Mouse (Mus musculus): ENCODE data around the gene Sipa1l2.

Sipa1l2 gene

GRCm38 (mm10) chr8:125471374-125471773 lies 98.2 kb downstream of the Sipa1l2 start:
- ChIA-PET CTCF (interaction anchor here in 2 of 4 experiments (0.7 to 1.1 kb wide), 2 partner anchors 11 to 62 kb away, joined by 3 to 4 read pairs; no protein-coding TSS in a partner anchor), POLR2A (interaction anchor here in 3 of 4 experiments (0.6 to 4.6 kb wide), 17 partner anchors 8 to 149 kb away, joined by 3 to 29 read pairs (median 4); no protein-coding TSS in a partner anchor)

GRCm38 (mm10) chr8:125465156-125465821 lies 104.3 kb downstream of the Sipa1l2 start:
- POLR2A ChIA-PET, result interaction anchor here in 1 of 4 experiments (1.1 kb wide), 1 partner anchor 9 kb away, joined by 3 read pairs; no protein-coding TSS in a partner anchor
- CTCF ChIA-PET, result no interaction called here

GRCm38 (mm10) chr8:125462901-125463300 lies 106.7 kb downstream of the Sipa1l2 start:
- ChIA-PET POLR2A (interaction anchor here in 2 of 4 experiments (1.1 to 4.1 kb wide), 5 partner anchors 8 to 16 kb away, joined by 4 to 29 read pairs (median 18); no protein-coding TSS in a partner anchor), CTCF (no interaction called here)

GRCm38 (mm10) chr8:125461504-125461903 lies 108.1 kb downstream of the Sipa1l2 start:
- POLR2A ChIA-PET, result interaction anchor here (0.6 to 4.1 kb wide), 23 partner anchors 8 to 489 kb away, joined by 3 to 34 read pairs (median 5); partner anchors contain the start of gene Sipa1l2 (in 1 of the 4)
- CTCF ChIA-PET, result interaction anchor here in 3 of 4 experiments (0.5 to 1.3 kb wide), 6 partner anchors 9 to 1300 kb away, joined by 3 to 8 read pairs (median 4); no protein-coding TSS in a partner anchor

- POLR2A ChIA-PET, result interaction anchor here in 3 of 4 experiments (0.6 to 4.1 kb wide), 39 partner anchors 9 to 1438 kb away, joined by 3 to 34 read pairs (median 5); partner anchors contain the start of gene Sipa1l2 (in 1 of the 3)
- CTCF ChIA-PET, result interaction anchor here in 3 of 4 experiments (0.6 to 1.4 kb wide), 6 partner anchors 10 to 277 kb away, joined by 3 to 4 read pairs (median 3); partner anchors contain the start of gene Sipa1l2 (in 2 of the 3)
Observed at GRCm38 (mm10) chr8:125460602-125461001, 109.0 kb downstream of the Sipa1l2 start.

GRCm38 (mm10) chr8:125449048-125449447 lies 120.6 kb downstream of the Sipa1l2 start:
- CTCF ChIA-PET, result interaction anchor here in 1 of 4 experiments (0.5 kb wide), 1 partner anchor 39 kb away, joined by 3 read pairs; no protein-coding TSS in a partner anchor
- POLR2A ChIA-PET, result interaction anchor here in 1 of 4 experiments (1.1 kb wide), 1 partner anchor 11 kb away, joined by 5 read pairs; no protein-coding TSS in a partner anchor

- ChIA-PET CTCF (no interaction called here), POLR2A (interaction anchor here in 1 of 4 experiments (1.5 kb wide), 1 partner anchor 12 kb away, joined by 4 read pairs; no protein-coding TSS in a partner anchor)
Observed at GRCm38 (mm10) chr8:125447543-125447942, 122.1 kb downstream of the Sipa1l2 start.

GRCm38 (mm10) chr8:125446236-125446635 lies 123.4 kb downstream of the Sipa1l2 start:
- ChIA-PET POLR2A (interaction anchor here in 2 of 4 experiments (0.8 to 1.5 kb wide), 2 partner anchors 14 to 262 kb away, joined by 3 to 4 read pairs; no protein-coding TSS in a partner anchor), CTCF (no interaction called here)

- ChIA-PET POLR2A (interaction anchor here in 2 of 4 experiments (0.6 to 1.4 kb wide), 4 partner anchors 10 to 34 kb away, joined by 3 read pairs; no protein-coding TSS in a partner anchor), CTCF (interaction anchor here in 1 of 4 experiments (0.6 kb wide), 1 partner anchor 524 kb away, joined by 3 read pairs; no protein-coding TSS in a partner anchor)
Observed at GRCm38 (mm10) chr8:125445225-125445609, 124.4 kb downstream of the Sipa1l2 start.

- CTCF ChIA-PET, result interaction anchor here in 1 of 4 experiments (0.6 kb wide), 1 partner anchor 525 kb away, joined by 3 read pairs; no protein-coding TSS in a partner anchor
- POLR2A ChIA-PET, result interaction anchor here in 3 of 4 experiments (0.6 to 1.4 kb wide), 8 partner anchors 11 to 117 kb away, joined by 3 to 6 read pairs (median 3); no protein-coding TSS in a partner anchor
Observed at GRCm38 (mm10) chr8:125444457-125445224, 125.0 kb downstream of the Sipa1l2 start.

GRCm38 (mm10) chr8:125435320-125436100 lies 134.1 kb downstream of the Sipa1l2 start:
- CTCF ChIA-PET, result no interaction called here
- POLR2A ChIA-PET, result interaction anchor here in 2 of 4 experiments (0.5 to 1.7 kb wide), 3 partner anchors 23 to 812 kb away, joined by 3 to 4 read pairs (median 3); no protein-coding TSS in a partner anchor

GRCm38 (mm10) chr8:125434151-125434550 lies 135.5 kb downstream of the Sipa1l2 start:
- ChIA-PET POLR2A (interaction anchor here in 1 of 4 experiments (0.9 to 1.7 kb wide), 2 partner anchors 10 to 45 kb away, joined by 3 to 4 read pairs; no protein-coding TSS in a partner anchor), CTCF (no interaction called here)

GRCm38 (mm10) chr8:125431321-125431720 lies 138.3 kb downstream of the Sipa1l2 start:
- CTCF ChIA-PET, result no interaction called here
- POLR2A ChIA-PET, result interaction anchor here in 2 of 4 experiments (1.1 to 1.4 kb wide), 3 partner anchors 11 to 150 kb away, joined by 3 to 5 read pairs (median 3); no protein-coding TSS in a partner anchor

- ChIA-PET POLR2A (interaction anchor here in 2 of 4 experiments (1.1 to 1.4 kb wide), 4 partner anchors 11 to 150 kb away, joined by 3 to 5 read pairs (median 4); no protein-coding TSS in a partner anchor), CTCF (interaction anchor here in 1 of 4 experiments (0.6 kb wide), 1 partner anchor 155 kb away, joined by 3 read pairs; no protein-coding TSS in a partner anchor)
Observed at GRCm38 (mm10) chr8:125430796-125431195, 138.8 kb downstream of the Sipa1l2 start.

GRCm38 (mm10) chr8:125428979-125429690 lies 140.5 kb downstream of the Sipa1l2 start:
- ChIA-PET CTCF (no interaction called here), POLR2A (interaction anchor here in 1 of 4 experiments (1.0 to 2.9 kb wide), 2 partner anchors 11 to 14 kb away, joined by 3 to 11 read pairs; no protein-coding TSS in a partner anchor)

- POLR2A ChIA-PET, result interaction anchor here in 1 of 4 experiments (1.0 kb wide), 1 partner anchor 10 kb away, joined by 3 read pairs; no protein-coding TSS in a partner anchor
- CTCF ChIA-PET, result no interaction called here
Observed at GRCm38 (mm10) chr8:125423861-125424260, 145.7 kb downstream of the Sipa1l2 start.

Measured in embryonic stem cell, embryonic (primary cell).